Mouse (Mus musculus): ENCODE results near the gene Olfr95. TPM values are rescaled to one million over a fixed set of nuclear protein-coding genes. Genes with fewer than 3 reads are reported as not detected.

Olfr95 gene
- polyA plus RNA-seq, 1 experiment, result not detected

DNA sequence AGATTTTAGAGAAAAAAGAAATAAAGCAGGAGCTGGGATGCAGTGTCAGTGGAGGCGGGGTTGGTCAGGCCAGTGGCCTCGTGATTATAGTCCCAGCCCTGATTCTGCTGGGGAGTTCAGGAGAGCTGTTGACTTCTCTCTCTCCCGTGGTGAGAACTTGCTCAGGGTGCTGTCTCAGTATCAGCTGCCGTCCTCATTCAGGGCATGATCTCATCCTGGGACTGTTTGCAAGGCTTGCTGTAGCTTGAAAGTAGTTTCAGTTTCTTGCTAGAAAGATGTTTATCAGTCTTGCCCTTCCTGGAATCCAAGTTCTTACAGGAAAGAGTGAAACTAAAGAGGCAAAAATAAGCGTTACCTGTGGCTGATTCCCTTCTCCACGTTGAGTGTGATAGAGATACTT, 27.4 kb downstream of the Olfr95 start:
- TF ChIP-seq MYOD1 (IDR thresholded peaks at IDR 0.05; ENCODE audit: control insufficient read depth in 1 of 3, insufficient read length in 2 of 3, low read depth in 2 of 3) (no peak), E2F4 (IDR thresholded peaks at IDR 0.05; ENCODE audit: insufficient read depth) (no peak), TCF12 (IDR thresholded peaks at IDR 0.05; ENCODE audit: insufficient read depth, poor library complexity, severe bottlenecking) (no peak), MYOG (IDR thresholded peaks at IDR 0.05; ENCODE audit: control insufficient read depth in 1 of 3, insufficient read depth in 1 of 3, insufficient read length in 2 of 3, low read depth in 2 of 3) (no peak), TCF3 (IDR thresholded peaks at IDR 0.05; ENCODE audit: insufficient read length, low read depth) (no peak), SRF (IDR thresholded peaks at IDR 0.05; ENCODE audit: control insufficient read depth, insufficient read length, low read depth) (no peak), POLR2AphosphoS2 (IDR thresholded peaks at IDR 0.05; ENCODE audit: insufficient read length, low read depth) (no peak), CEBPB (IDR thresholded peaks at IDR 0.05; ENCODE audit: insufficient read depth, poor library complexity, severe bottlenecking) (no peak), USF1 (IDR thresholded peaks at IDR 0.05; ENCODE audit: low read depth) (no peak), MAX (IDR thresholded peaks at IDR 0.05; ENCODE audit: low read depth) (no peak), POLR2A (IDR thresholded peaks at IDR 0.05; ENCODE audit: insufficient read length, low read depth) (no peak), REST (IDR thresholded peaks at IDR 0.05; ENCODE audit: insufficient read depth, insufficient read length) (no peak)
- Histone ChIP-seq H3K4me2 (ENCODE audit: low read depth) (peak overlapping the region; percentile 47), H3K36me3 (ENCODE audit: control insufficient read depth, insufficient read depth) (no peaks in the 10 kb centered on the region), H3K79me2 (ENCODE audit: control insufficient read depth, insufficient read depth) (no peaks in the 10 kb centered on the region), H3ac (ENCODE audit: control insufficient read depth, insufficient read length) (no peak overlapping the region), H3K4me3 (no peak overlapping the region), H3K27me3 (ENCODE audit: control insufficient read depth, insufficient read depth, insufficient read length) (no peaks in the 10 kb centered on the region)

- no peaks in the 10 kb centered on the region for H3K27me3 ChIP-seq (ENCODE audit: control insufficient read depth, insufficient read depth, insufficient read length)
- no peak within 1 kb of the TSS for H3ac ChIP-seq (ENCODE audit: control insufficient read depth, insufficient read length)
- no peaks in the 10 kb centered on the region for H3K36me3 ChIP-seq (ENCODE audit: control insufficient read depth, insufficient read depth)
- no peak within 1 kb of the TSS for H3K4me3 ChIP-seq
- TF ChIP-seq MYOD1 (IDR thresholded peaks at IDR 0.05; ENCODE audit: control insufficient read depth in 1 of 3, insufficient read length in 2 of 3, low read depth in 2 of 3) (no peak), TCF12 (IDR thresholded peaks at IDR 0.05; ENCODE audit: insufficient read depth, poor library complexity, severe bottlenecking) (no peak), MAX (IDR thresholded peaks at IDR 0.05; ENCODE audit: low read depth) (no peak), CEBPB (IDR thresholded peaks at IDR 0.05; ENCODE audit: insufficient read depth, poor library complexity, severe bottlenecking) (no peak), TCF3 (IDR thresholded peaks at IDR 0.05; ENCODE audit: insufficient read length, low read depth) (no peak), E2F4 (IDR thresholded peaks at IDR 0.05; ENCODE audit: insufficient read depth) (no peak)
- H3K79me2 ChIP-seq (ENCODE audit: control insufficient read depth, insufficient read depth), result no peaks in the 10 kb centered on the region
- H3K4me2 ChIP-seq (ENCODE audit: low read depth), result no peak within 1 kb of the TSS
Observed at GRCm38 (mm10) chr17:37161394-37161793, 51.5 kb downstream of the Olfr95 start, which contains the start of gene Olfr93. Olfr93 (minus strand) TSS chr17:37161494.

Other genes starting within 250 kb of the Olfr95 start
- not detected for gene 2410137M14Rik, start 231.9 kb downstream of the Olfr95 start, polyA plus RNA-seq (2012; fragmentation: generic; extraction: Trizol)
- gene H2-M5, start 223.6 kb downstream of the Olfr95 start, polyA plus RNA-seq (2012; fragmentation: generic; extraction: Trizol), result 0.07 TPM
- gene Zfp57, start 212.0 kb downstream of the Olfr95 start, polyA plus RNA-seq (2012; fragmentation: generic; extraction: Trizol), result 14.2 TPM
- gene Mog, start 189.7 kb downstream of the Olfr95 start, polyA plus RNA-seq (2012; fragmentation: generic; extraction: Trizol), result 0.04 TPM
- gene Gabbr1, start 167.2 kb downstream of the Olfr95 start, polyA plus RNA-seq (2012; fragmentation: generic; extraction: Trizol), result 15.9 TPM
- not detected for gene Olfr90, start 124.6 kb downstream of the Olfr95 start, polyA plus RNA-seq (2012; fragmentation: generic; extraction: Trizol)
- gene Olfr91, start 114.8 kb downstream of the Olfr95 start, polyA plus RNA-seq (2012; fragmentation: generic; extraction: Trizol), result not detected
- gene Olfr92, start 93.0 kb downstream of the Olfr95 start, polyA plus RNA-seq (2012; fragmentation: generic; extraction: Trizol), result not detected
- not detected for gene Olfr93, start 51.6 kb downstream of the Olfr95 start, polyA plus RNA-seq (2012; fragmentation: generic; extraction: Trizol)
- gene Ubd, start 19.2 kb downstream of the Olfr95 start, polyA plus RNA-seq (2012; fragmentation: generic; extraction: Trizol), result not detected
- gene Olfr94, start 12.1 kb downstream of the Olfr95 start, polyA plus RNA-seq (2012; fragmentation: generic; extraction: Trizol), result not detected
- gene Olfr96, start 7.0 kb upstream of the Olfr95 start, polyA plus RNA-seq (2012; fragmentation: generic; extraction: Trizol), result not detected
- not detected for gene Olfr97, start 24.2 kb upstream of the Olfr95 start, polyA plus RNA-seq (2012; fragmentation: generic; extraction: Trizol)
- gene Olfr98, start 50.6 kb upstream of the Olfr95 start, polyA plus RNA-seq (2012; fragmentation: generic; extraction: Trizol), result not detected
- 4.3 TPM for gene H2-M3, start 57.1 kb upstream of the Olfr95 start, polyA plus RNA-seq (2012; fragmentation: generic; extraction: Trizol)
- 0.02 TPM for gene Olfr99, start 70.3 kb upstream of the Olfr95 start, polyA plus RNA-seq (2012; fragmentation: generic; extraction: Trizol)
- not detected for gene Olfr101, start 91.2 kb upstream of the Olfr95 start, polyA plus RNA-seq (2012; fragmentation: generic; extraction: Trizol)
- gene Olfr102, start 103.9 kb upstream of the Olfr95 start, polyA plus RNA-seq (2012; fragmentation: generic; extraction: Trizol), result not detected
- not detected for gene Olfr103, start 126.6 kb upstream of the Olfr95 start, polyA plus RNA-seq (2012; fragmentation: generic; extraction: Trizol)
- not detected for gene Olfr104-ps, start 146.5 kb upstream of the Olfr95 start, polyA plus RNA-seq (2012; fragmentation: generic; extraction: Trizol)
- not detected for gene Olfr105-ps, start 165.9 kb upstream of the Olfr95 start, polyA plus RNA-seq (2012; fragmentation: generic; extraction: Trizol)
- gene Olfr106-ps, start 177.3 kb upstream of the Olfr95 start, polyA plus RNA-seq (2012; fragmentation: generic; extraction: Trizol), result not detected
- gene Olfr107, start 186.1 kb upstream of the Olfr95 start, polyA plus RNA-seq (2012; fragmentation: generic; extraction: Trizol), result not detected
- gene Olfr108, start 232.4 kb upstream of the Olfr95 start, polyA plus RNA-seq (2012; fragmentation: generic; extraction: Trizol), result not detected
- gene Olfr109, start 245.8 kb upstream of the Olfr95 start, polyA plus RNA-seq (2012; fragmentation: generic; extraction: Trizol), result not detected

Measured in myocyte (in vitro differentiated cells).